Mouse (Mus musculus): ENCODE results near the gene Large2. TPM values are rescaled to one million over a fixed set of nuclear protein-coding genes. Genes with fewer than 3 reads are reported as not detected.

Gene Large2
- polyA plus RNA-seq, 1 experiment from 2014 or later: 11.8 TPM

DNA sequence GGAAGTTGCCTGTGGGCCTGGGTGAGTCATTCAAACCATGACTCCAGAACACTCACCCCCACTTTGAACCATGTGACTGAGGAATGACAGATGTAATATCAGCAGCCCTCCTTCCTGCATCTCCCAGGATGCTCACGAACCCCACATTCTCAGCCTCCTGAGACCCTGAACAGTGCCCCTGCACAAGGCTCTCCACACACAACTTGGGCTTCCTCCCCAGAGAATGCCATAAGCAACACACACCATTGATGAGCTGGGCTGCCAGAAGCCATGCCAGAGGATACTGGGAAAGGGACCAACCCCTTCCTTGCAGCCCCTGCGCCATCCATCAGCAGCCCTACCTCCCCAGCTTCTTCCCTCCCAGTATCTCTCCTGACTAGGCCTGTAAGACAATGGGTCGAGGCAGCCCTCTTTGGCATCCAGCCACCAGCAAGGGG lies 13.4 kb upstream of the Large2 start:
- Histone ChIP-seq H3K4me1 (ENCODE audit: control insufficient read depth, insufficient read depth, low read length) (peaks cover 36% of the 10 kb centered on the region), H3K36me3 (ENCODE audit: control insufficient read depth, insufficient read depth, low read length) (peaks cover 5% of the 10 kb centered on the region; the same call in 1 of the 2 replicates), H3K9ac (ENCODE audit: low read length) (no peak overlapping the region), H3K27ac (replicated peaks; ENCODE audit: low read depth, low read length) (no peak overlapping the region), H3K27me3 (ENCODE audit: control insufficient read depth, insufficient read depth, low read length) (no peaks in the 10 kb centered on the region; the same call in 1 of the 2 replicates), H3K4me2 (ENCODE audit: low read depth, severe bottlenecking) (peak overlapping the region; percentile 88), H3K9me3 (ENCODE audit: control insufficient read depth, low read length) (no peaks in the 10 kb centered on the region), H3K4me3 (ENCODE audit: low read depth, low read length) (peak overlapping the region; percentile 64)
- no peak for DNase-seq (ENCODE audit: low spot score)
- 80% methylated on average over 3 of the region's 3 CpGs for WGBS
- no peak for ATAC-seq (ENCODE audit: insufficient number of reproducible peaks, low FRiP score, low TSS enrichment, low read depth)

DNA sequence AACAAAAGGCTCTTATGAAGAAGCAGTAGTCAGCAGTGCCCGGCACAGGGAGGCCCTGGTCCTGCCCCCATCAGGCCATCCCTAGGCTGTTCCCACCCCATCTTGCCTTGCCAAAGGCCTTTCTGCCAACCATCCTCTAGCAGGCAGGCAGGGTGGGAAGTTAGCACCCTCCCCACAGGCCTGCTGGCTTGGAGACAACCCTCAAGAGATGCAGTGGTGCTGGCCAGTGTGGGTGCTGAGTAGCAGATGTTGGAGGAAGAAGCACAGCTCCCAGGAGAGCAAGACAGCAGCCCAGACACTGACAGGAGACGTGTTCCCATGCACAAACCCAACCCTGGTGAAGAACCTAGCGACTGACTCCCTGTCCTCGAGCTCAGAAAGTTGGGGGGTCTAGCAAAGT lies 13.0 kb upstream of the Large2 start:
- no peaks in the 10 kb centered on the region for H3K9me3 ChIP-seq (ENCODE audit: control insufficient read depth, low read length)
- H3K4me3 ChIP-seq (ENCODE audit: low read depth, low read length): no peak overlapping the region
- H3K36me3 ChIP-seq (ENCODE audit: control insufficient read depth, insufficient read depth, low read length): peaks cover 5% of the 10 kb centered on the region; the same call in 1 of the 2 replicates
- peaks cover 32% of the 10 kb centered on the region for H3K4me1 ChIP-seq (ENCODE audit: control insufficient read depth, insufficient read depth, low read length)
- no peak overlapping the region for H3K9ac ChIP-seq (ENCODE audit: low read length)
- WGBS: 79% methylated on average over 4 of the region's 4 CpGs
- no peak overlapping the region for H3K27ac ChIP-seq (replicated peaks; ENCODE audit: low read depth, low read length)
- no peak for ATAC-seq (ENCODE audit: insufficient number of reproducible peaks, low FRiP score, low TSS enrichment, low read depth)
- no peak for DNase-seq (ENCODE audit: low spot score)
- no peak overlapping the region for H3K4me2 ChIP-seq (ENCODE audit: low read depth, severe bottlenecking)
- no peaks in the 10 kb centered on the region; the same call in 1 of the 2 replicates for H3K27me3 ChIP-seq (ENCODE audit: control insufficient read depth, insufficient read depth, low read length)

DNA sequence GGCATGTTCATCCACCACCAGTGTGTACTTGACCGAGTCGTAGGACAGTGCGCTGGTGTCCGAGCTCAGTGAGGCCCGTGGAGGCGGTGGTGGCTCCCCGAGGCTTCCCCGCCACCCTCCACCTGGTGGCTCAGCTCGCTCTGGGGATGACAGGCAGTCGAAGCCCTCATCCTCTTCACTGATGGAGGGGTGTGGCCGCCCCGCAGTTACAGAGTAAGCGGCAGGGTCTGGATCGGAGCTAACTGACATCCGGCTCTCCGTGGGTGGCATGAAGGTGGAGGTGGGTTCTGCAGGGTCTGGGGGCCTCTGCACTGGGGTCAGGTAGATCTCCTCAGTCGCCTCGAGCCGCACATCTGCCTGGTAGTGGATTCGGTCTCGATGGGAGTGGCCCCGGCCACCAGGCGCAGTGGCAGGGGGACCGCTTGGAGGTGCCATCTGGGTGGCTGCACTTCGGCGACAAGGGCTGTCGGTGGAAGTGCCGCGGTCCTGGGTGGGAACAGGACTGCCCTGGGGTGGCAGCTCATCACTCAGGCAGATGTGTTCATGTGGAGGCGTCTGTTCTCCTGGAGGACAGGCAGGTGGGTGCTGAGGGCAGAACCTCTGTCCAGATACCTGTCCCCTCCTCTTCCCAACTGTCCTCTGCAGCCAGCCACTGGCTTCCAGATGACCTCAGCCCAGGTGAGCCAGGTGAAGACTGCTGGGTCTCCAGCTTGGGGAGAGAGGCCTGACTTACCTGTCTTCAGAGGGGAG lies 12.3 kb upstream of the Large2 start:
- no peaks in the 10 kb centered on the region; the same call in 1 of the 2 replicates for H3K27me3 ChIP-seq (ENCODE audit: control insufficient read depth, insufficient read depth, low read length)
- no peak for DNase-seq (ENCODE audit: low spot score)
- no peak overlapping the region for H3K4me3 ChIP-seq (ENCODE audit: low read depth, low read length)
- no peak overlapping the region for H3K9ac ChIP-seq (ENCODE audit: low read length)
- H3K4me2 ChIP-seq (ENCODE audit: low read depth, severe bottlenecking): no peak overlapping the region
- no peaks in the 10 kb centered on the region for H3K9me3 ChIP-seq (ENCODE audit: control insufficient read depth, low read length)
- H3K36me3 ChIP-seq (ENCODE audit: control insufficient read depth, insufficient read depth, low read length): peaks cover 5% of the 10 kb centered on the region; the same call in 1 of the 2 replicates
- WGBS: 88% methylated on average over 30 of the region's 30 CpGs
- no peak for ATAC-seq (ENCODE audit: insufficient number of reproducible peaks, low FRiP score, low TSS enrichment, low read depth)
- H3K27ac ChIP-seq (replicated peaks; ENCODE audit: low read depth, low read length): no peak overlapping the region
- peaks cover 29% of the 10 kb centered on the region for H3K4me1 ChIP-seq (ENCODE audit: control insufficient read depth, insufficient read depth, low read length)

DNA sequence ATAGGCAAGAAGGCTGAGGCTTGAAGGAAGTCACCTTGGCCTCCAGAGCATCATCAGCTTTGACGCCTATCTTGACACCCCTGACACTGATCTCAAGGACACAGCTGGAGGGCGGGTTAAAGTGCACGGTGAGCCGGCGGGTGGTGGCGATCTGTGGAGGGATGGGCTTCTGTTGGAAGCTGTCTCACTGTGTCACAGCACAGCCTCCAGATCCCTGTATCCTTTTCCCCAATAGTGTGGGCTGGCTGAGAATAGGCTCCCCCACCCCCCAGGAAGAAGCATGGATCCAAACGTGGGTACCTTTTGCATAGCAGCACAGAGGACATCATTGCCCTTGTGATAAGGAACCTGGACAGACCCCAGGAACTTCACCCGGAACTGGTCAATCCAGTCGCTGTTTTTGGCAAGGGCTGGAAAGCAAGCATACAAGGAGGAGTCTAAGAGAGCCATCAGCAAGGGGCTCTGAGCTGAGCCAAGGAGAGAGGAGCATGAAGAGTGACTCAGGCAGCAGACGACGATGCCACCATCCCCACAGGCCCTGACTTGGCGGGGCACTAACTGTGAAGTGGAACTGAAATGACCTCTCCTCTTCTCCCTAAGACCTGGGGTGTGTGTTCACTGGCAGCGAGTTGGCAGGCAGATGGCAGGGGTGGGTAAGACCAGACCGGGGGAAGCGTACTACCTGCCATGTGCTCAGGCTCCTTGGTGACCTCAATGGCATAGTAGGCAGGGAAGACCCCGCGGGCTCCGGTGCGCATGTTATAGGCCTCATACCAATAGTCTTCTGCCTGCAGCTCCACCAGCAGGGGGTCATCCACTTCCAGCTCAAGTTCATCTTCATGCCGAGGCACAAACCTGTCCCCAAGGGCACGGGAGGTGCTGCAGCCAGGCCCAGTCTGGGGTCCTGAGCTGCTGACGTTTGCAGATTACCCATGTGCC lies 10.7 kb upstream of the Large2 start:
- ATAC-seq (ENCODE audit: insufficient number of reproducible peaks, low FRiP score, low TSS enrichment, low read depth) (no peak), DNase-seq (ENCODE audit: low spot score) (no peak)
- Histone ChIP-seq H3K9me3 (ENCODE audit: control insufficient read depth, low read length) (no peaks in the 10 kb centered on the region), H3K4me1 (ENCODE audit: control insufficient read depth, insufficient read depth, low read length) (peaks cover 13% of the 10 kb centered on the region; the same call in 1 of the 2 replicates), H3K9ac (ENCODE audit: low read length) (no peak overlapping the region), H3K4me2 (ENCODE audit: low read depth, severe bottlenecking) (no peak overlapping the region), H3K4me3 (ENCODE audit: low read depth, low read length) (no peak overlapping the region), H3K27ac (replicated peaks; ENCODE audit: low read depth, low read length) (no peak overlapping the region), H3K36me3 (ENCODE audit: control insufficient read depth, insufficient read depth, low read length) (peaks cover 5% of the 10 kb centered on the region; the same call in 1 of the 2 replicates), H3K27me3 (ENCODE audit: control insufficient read depth, insufficient read depth, low read length) (no peaks in the 10 kb centered on the region; the same call in 1 of the 2 replicates)
- 83% methylated on average over 22 of the region's 22 CpGs for WGBS

DNA sequence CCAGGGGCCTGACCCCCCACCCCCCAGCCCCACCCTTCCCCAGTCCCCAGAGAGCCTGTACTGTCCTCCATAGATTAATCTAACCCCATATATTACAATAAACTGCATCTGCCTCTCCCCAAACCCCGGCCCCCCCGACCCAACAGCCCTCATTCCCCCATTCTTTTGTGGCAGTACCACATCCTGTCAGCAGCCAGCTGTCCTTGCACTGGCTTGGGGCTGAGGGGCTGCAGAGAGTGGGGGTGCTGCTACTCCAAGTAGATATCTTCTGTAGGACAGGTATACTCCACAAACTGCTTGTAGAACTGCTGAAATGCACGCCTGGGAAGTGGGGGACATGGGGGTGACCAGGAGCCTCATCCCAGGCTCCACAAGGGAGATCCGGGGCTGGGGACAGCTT lies 9.4 kb upstream of the Large2 start:
- Histone ChIP-seq H3K27me3 (ENCODE audit: control insufficient read depth, insufficient read depth, low read length) (no peaks in the 10 kb centered on the region), H3K4me3 (ENCODE audit: low read depth, low read length) (no peak overlapping the region), H3K4me2 (ENCODE audit: low read depth, severe bottlenecking) (no peak overlapping the region), H3K9ac (ENCODE audit: low read length) (no peak overlapping the region), H3K4me1 (ENCODE audit: control insufficient read depth, insufficient read depth, low read length) (0 out of 2 replicates have a peak, but pooled peaks cover 6% of the 10 kb centered on the region), H3K9me3 (ENCODE audit: control insufficient read depth, low read length) (no peaks in the 10 kb centered on the region), H3K36me3 (ENCODE audit: control insufficient read depth, insufficient read depth, low read length) (peaks cover 5% of the 10 kb centered on the region; the same call in 1 of the 2 replicates), H3K27ac (replicated peaks; ENCODE audit: low read depth, low read length) (no peak overlapping the region)
- DNase-seq (ENCODE audit: low spot score): no peak
- no peak for ATAC-seq (ENCODE audit: insufficient number of reproducible peaks, low FRiP score, low TSS enrichment, low read depth)
- 76% methylated on average over 4 of the region's 4 CpGs for WGBS

DNA sequence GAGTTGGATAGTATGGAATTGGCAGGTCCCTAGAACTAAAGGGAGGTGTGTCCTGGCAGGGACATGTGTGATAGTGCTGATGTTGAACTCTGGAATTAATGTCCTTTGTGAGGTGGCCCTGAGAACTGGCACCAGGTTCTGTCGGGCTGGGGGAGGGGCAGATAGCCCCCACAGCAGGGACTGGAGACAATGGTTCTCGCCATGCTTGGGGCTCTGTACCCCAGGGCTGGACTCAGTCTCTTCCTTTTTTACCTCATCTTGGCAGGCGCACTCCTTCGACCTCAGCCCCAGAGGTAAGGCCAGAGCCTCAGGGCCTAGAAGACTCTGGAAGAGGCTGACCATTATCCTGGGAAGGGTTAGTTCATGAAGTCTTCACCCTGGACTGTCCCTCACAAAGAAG lies 8.1 kb upstream of the Large2 start:
- Histone ChIP-seq H3K4me1 (ENCODE audit: control insufficient read depth, insufficient read depth, low read length) (no peaks in the 10 kb centered on the region), H3K9me3 (ENCODE audit: control insufficient read depth, low read length) (no peaks in the 10 kb centered on the region), H3K9ac (ENCODE audit: low read length) (no peak overlapping the region), H3K27me3 (ENCODE audit: control insufficient read depth, insufficient read depth, low read length) (no peaks in the 10 kb centered on the region), H3K4me3 (ENCODE audit: low read depth, low read length) (no peak overlapping the region), H3K4me2 (ENCODE audit: low read depth, severe bottlenecking) (no peak overlapping the region), H3K27ac (replicated peaks; ENCODE audit: low read depth, low read length) (no peak overlapping the region), H3K36me3 (ENCODE audit: control insufficient read depth, insufficient read depth, low read length) (peaks cover 5% of the 10 kb centered on the region; the same call in 1 of the 2 replicates)
- 84% methylated on average over 4 of the region's 4 CpGs for WGBS
- no peak for ATAC-seq (ENCODE audit: insufficient number of reproducible peaks, low FRiP score, low TSS enrichment, low read depth)
- no peak for DNase-seq (ENCODE audit: low spot score)

DNA sequence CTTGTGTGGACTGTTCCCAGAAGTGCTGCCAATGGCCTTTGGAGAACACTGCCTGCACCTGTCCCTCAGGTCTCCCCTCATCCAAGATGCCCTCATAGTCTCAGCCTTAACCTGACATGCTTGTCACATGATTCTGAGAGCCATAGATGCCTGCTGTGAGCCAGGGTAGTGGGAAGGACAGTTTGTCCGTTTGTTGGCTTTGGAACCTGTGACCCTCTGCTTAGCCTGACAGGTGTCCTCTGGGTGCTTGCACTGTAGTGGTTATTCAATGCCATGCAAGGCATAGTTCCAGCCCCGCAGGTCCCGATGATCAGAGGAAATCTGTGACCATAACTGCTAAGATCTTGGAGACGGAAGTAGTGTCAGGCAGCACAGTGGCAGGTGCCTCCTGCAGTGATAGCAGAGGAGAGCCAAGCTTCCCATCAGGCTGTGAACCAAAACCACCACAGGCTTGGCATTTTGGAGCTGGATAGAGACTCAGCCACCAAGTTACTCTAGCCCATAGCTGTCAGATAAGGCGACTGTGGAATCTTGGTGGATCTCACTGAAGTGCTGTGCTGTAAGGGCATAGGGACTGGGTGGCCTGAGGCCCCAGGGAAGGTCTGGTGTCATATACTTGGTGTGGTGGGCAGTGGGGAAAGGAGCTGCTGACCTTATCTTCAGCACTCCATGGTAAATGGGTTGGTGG lies 7.4 kb upstream of the Large2 start, which contains the start of gene 1700029I15Rik:
TSS of gene 1700029I15Rik (plus strand) at position 638 of the 688 bp plus-strand sequence.
- DNase-seq (ENCODE audit: low spot score) (no peak), ATAC-seq (ENCODE audit: insufficient number of reproducible peaks, low FRiP score, low TSS enrichment, low read depth) (no peak)
- Histone ChIP-seq H3K4me3 (ENCODE audit: low read depth, low read length) (no peak within 1 kb of the TSS), H3K27me3 (ENCODE audit: control insufficient read depth, insufficient read depth, low read length) (no peaks in the 10 kb centered on the region), H3K4me2 (ENCODE audit: low read depth, severe bottlenecking) (no peak within 1 kb of the TSS), H3K36me3 (ENCODE audit: control insufficient read depth, insufficient read depth, low read length) (peaks cover 5% of the 10 kb centered on the region; the same call in 1 of the 2 replicates), H3K9me3 (ENCODE audit: control insufficient read depth, low read length) (no peaks in the 10 kb centered on the region), H3K27ac (replicated peaks; ENCODE audit: low read depth, low read length) (no peak within 1 kb of the TSS), H3K4me1 (ENCODE audit: control insufficient read depth, insufficient read depth, low read length) (no peaks in the 10 kb centered on the region), H3K9ac (ENCODE audit: low read length) (no peak within 1 kb of the TSS)
- WGBS: 83% methylated on average over 5 of the region's 5 CpGs

DNA sequence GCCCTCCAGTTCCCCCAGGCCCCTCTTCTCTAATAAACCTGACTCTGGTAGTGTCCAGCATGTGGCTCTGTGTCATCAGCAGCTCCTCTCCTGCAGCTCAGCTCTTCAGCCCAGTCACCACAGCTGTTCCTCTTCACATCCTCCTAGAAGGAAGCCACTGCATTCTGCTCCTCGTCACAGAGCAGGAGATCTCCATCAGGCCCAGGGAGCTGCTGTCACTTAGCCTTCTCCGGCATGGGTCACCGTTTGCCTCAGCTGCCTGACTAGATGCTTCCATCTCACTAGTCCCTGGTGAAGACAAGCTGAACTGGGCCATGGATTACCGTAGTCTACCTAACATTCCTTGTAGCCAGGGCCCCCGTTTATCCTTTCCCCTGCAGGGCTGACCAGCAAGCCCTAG lies 6.5 kb upstream of the Large2 start:
- no peaks in the 10 kb centered on the region for H3K27me3 ChIP-seq (ENCODE audit: control insufficient read depth, insufficient read depth, low read length)
- no peaks in the 10 kb centered on the region for H3K9me3 ChIP-seq (ENCODE audit: control insufficient read depth, low read length)
- no peak overlapping the region for H3K4me2 ChIP-seq (ENCODE audit: low read depth, severe bottlenecking)
- H3K4me3 ChIP-seq (ENCODE audit: low read depth, low read length): no peak overlapping the region
- no peak for DNase-seq (ENCODE audit: low spot score)
- no peak overlapping the region for H3K9ac ChIP-seq (ENCODE audit: low read length)
- no peak for ATAC-seq (ENCODE audit: insufficient number of reproducible peaks, low FRiP score, low TSS enrichment, low read depth)
- WGBS: 88% methylated on average over 5 of the region's 5 CpGs
- peaks cover 4% of the 10 kb centered on the region; the same call in 1 of the 2 replicates for H3K36me3 ChIP-seq (ENCODE audit: control insufficient read depth, insufficient read depth, low read length)
- H3K4me1 ChIP-seq (ENCODE audit: control insufficient read depth, insufficient read depth, low read length): no peaks in the 10 kb centered on the region
- H3K27ac ChIP-seq (replicated peaks; ENCODE audit: low read depth, low read length): no peak overlapping the region

Measured in limb, embryonic 11.5 days (tissue).